ENCODE assay signal across 24 mouse cellular contexts in genomic region chr15:28216358-28216757, GRCm38 (mm10). TPM values are rescaled to one million over a fixed set of nuclear protein-coding genes. Genes with fewer than 3 reads are reported as not detected.
DNase-seq lines count a peak whose midpoint lies in the region; ATAC-seq and TF ChIP-seq lines count a peak whose summit lies in the region.
"Had no signal": no experiment of that assay in that cellular context is flagged by ENCODE, and none has a peak within 500 bp of the region (broad histone marks: within the 10 kb centered on the region; RNA-seq: fewer than 3 reads in every experiment).

No protein-coding gene starts in this region.

- no peaks in the 10 kb centered on the region; the same call in 1 of the 2 replicates for H3K4me1 ChIP-seq in lung, embryonic 14.5 days (ENCODE audit: insufficient read depth)
- H3K4me1 ChIP-seq in lung, postnatal 0 days (ENCODE audit: insufficient read depth, low read depth, low read length), result no peaks in the 10 kb centered on the region
- H3K4me1 ChIP-seq in hindbrain, embryonic 12.5 days, result no peaks in the 10 kb centered on the region; the same call in 1 of the 2 replicates
- 0 out of 2 replicates have a peak, but pooled peaks cover 4% of the 10 kb centered on the region for H3K4me1 ChIP-seq in neural tube, embryonic 15.5 days
- H3K4me1 ChIP-seq in heart, adult 2 months (ENCODE audit: control insufficient read depth, insufficient read depth, low read length), result no peaks in the 10 kb centered on the region
- H3K4me1 ChIP-seq: embryonic facial prominence, embryonic 12.5 days; forebrain, embryonic 13.5 days; limb, embryonic 15.5 days; liver, embryonic 15.5 days had no signal

- intact Hi-C loops in heart, adult 2 months (cut with DNase I), result no loop called here

- POLR2A ChIA-PET in Patski (lab: Charles Lee), result no interaction called here

- CTCF ChIA-PET in Patski (lab: Charles Lee), result interaction anchor here (1.6 kb wide), 1 partner anchor 305 kb away, joined by 3 read pairs; no protein-coding TSS in a partner anchor

- no peak for TF ChIP-seq POLR2A in heart, adult 2 months (IDR thresholded peaks at IDR 0.05; ENCODE audit: insufficient read depth, low read depth, low read length)

- TF ChIP-seq EP300 in lung, postnatal 0 days (IDR thresholded peaks at IDR 0.05), result no peak
- TF ChIP-seq EP300 in heart, adult 2 months (IDR thresholded peaks at IDR 0.05; ENCODE audit: insufficient read depth, low read depth, low read length), result no peak

- in situ Hi-C loops in Patski (cut with MboI; ENCODE audit: low pct_unique_long_range_greater_than_20kb), result no loop called here

- H3K4me3 ChIP-seq in lung, embryonic 14.5 days (ENCODE audit: low read depth, low read length), result no peak overlapping the region
- no peak overlapping the region for H3K4me3 ChIP-seq in lung, postnatal 0 days (ENCODE audit: low read depth, low read length)
- no peak overlapping the region for H3K4me3 ChIP-seq in hindbrain, embryonic 12.5 days
- H3K4me3 ChIP-seq in neural tube, embryonic 15.5 days (replicated peaks), result no peak overlapping the region
- no peak overlapping the region for H3K4me3 ChIP-seq in heart, adult 2 months
- H3K4me3 ChIP-seq: embryonic facial prominence, embryonic 12.5 days; erythroblast, embryonic 14.5 days; forebrain, embryonic 13.5 days; layer of hippocampus, adult 2 months; limb, embryonic 15.5 days; liver, embryonic 15.5 days had no signal

- no peak overlapping the region for H3K9ac ChIP-seq in lung, embryonic 14.5 days
- no peak overlapping the region for H3K9ac ChIP-seq in lung, postnatal 0 days (replicated peaks; ENCODE audit: low read depth)
- no peak overlapping the region for H3K9ac ChIP-seq in hindbrain, embryonic 12.5 days
- H3K9ac ChIP-seq in neural tube, embryonic 15.5 days (replicated peaks), result no peak overlapping the region
- no peak overlapping the region for H3K9ac ChIP-seq in heart, adult 2 months (ENCODE audit: low read depth, low read length)
- H3K9ac ChIP-seq: embryonic facial prominence, embryonic 12.5 days; forebrain, embryonic 13.5 days; limb, embryonic 15.5 days; liver, embryonic 15.5 days had no signal

- H3K9me3 ChIP-seq in lung, embryonic 14.5 days (ENCODE audit: low read depth, low read length), result no peaks in the 10 kb centered on the region
- H3K9me3 ChIP-seq in lung, postnatal 0 days (ENCODE audit: low read length), result no peaks in the 10 kb centered on the region
- H3K9me3 ChIP-seq in hindbrain, embryonic 12.5 days (replicated peaks), result no peaks in the 10 kb centered on the region
- no peaks in the 10 kb centered on the region for H3K9me3 ChIP-seq in neural tube, embryonic 15.5 days (replicated peaks)
- H3K9me3 ChIP-seq: embryonic facial prominence, embryonic 12.5 days; forebrain, embryonic 13.5 days; limb, embryonic 15.5 days; liver, embryonic 15.5 days had no signal

- WGBS in lung, embryonic 14.5 days, result 29% methylated on average over 8 of the region's 8 CpGs
- 31% methylated on average over 8 of the region's 8 CpGs for WGBS in lung, postnatal 0 days
- WGBS in hindbrain, embryonic 12.5 days, result 46% methylated on average over 8 of the region's 8 CpGs
- 25% methylated on average over 8 of the region's 8 CpGs for WGBS in neural tube, embryonic 15.5 days
- WGBS in heart, adult 2 months, result 58% methylated on average over 8 of the region's 8 CpGs

- no peak overlapping the region for H3K27ac ChIP-seq in lung, embryonic 14.5 days (ENCODE audit: low read depth)
- H3K27ac ChIP-seq in lung, postnatal 0 days (ENCODE audit: low read length), result no peak overlapping the region
- peak overlapping the region; percentile 25; the same call in 1 of the 2 replicates for H3K27ac ChIP-seq in hindbrain, embryonic 12.5 days
- H3K27ac ChIP-seq in neural tube, embryonic 15.5 days (replicated peaks), result 0 out of 2 replicates have a peak overlapping the region, but pooled peaks have one; percentile 1
- no peak overlapping the region for H3K27ac ChIP-seq in heart, adult 2 months
- H3K27ac ChIP-seq: embryonic facial prominence, embryonic 12.5 days; forebrain, embryonic 13.5 days; layer of hippocampus, adult 2 months; limb, embryonic 15.5 days; liver, embryonic 15.5 days; stomach, postnatal 0 days had no signal

- no peak overlapping the region for H3K4me2 ChIP-seq in lung, embryonic 14.5 days
- H3K4me2 ChIP-seq in lung, postnatal 0 days (replicated peaks; ENCODE audit: low read depth, low read length), result no peak overlapping the region
- no peak overlapping the region for H3K4me2 ChIP-seq in hindbrain, embryonic 12.5 days (replicated peaks)
- no peak overlapping the region for H3K4me2 ChIP-seq in neural tube, embryonic 15.5 days
- H3K4me2 ChIP-seq: embryonic facial prominence, embryonic 12.5 days; forebrain, embryonic 13.5 days; limb, embryonic 15.5 days; liver, embryonic 15.5 days had no signal

- no peaks in the 10 kb centered on the region for H3K79me2 ChIP-seq in heart, adult 2 months (replicated peaks; ENCODE audit: control insufficient read depth, insufficient read depth, low read length)

- H3K36me3 ChIP-seq in lung, embryonic 14.5 days (ENCODE audit: insufficient read depth), result no peaks in the 10 kb centered on the region
- no peaks in the 10 kb centered on the region for H3K36me3 ChIP-seq in lung, postnatal 0 days (ENCODE audit: insufficient read depth, low read length)
- H3K36me3 ChIP-seq in hindbrain, embryonic 12.5 days, result no peaks in the 10 kb centered on the region
- no peaks in the 10 kb centered on the region for H3K36me3 ChIP-seq in neural tube, embryonic 15.5 days
- H3K36me3 ChIP-seq in heart, adult 2 months (ENCODE audit: control insufficient read depth, insufficient read depth, low read length), result no peaks in the 10 kb centered on the region
- H3K36me3 ChIP-seq: embryonic facial prominence, embryonic 12.5 days; limb, embryonic 15.5 days; liver, embryonic 15.5 days had no signal

- no peak for TF ChIP-seq CTCF in lung, embryonic 14.5 days (IDR thresholded peaks at IDR 0.05; ENCODE audit: low read depth)
- TF ChIP-seq CTCF in lung, postnatal 0 days (IDR thresholded peaks at IDR 0.05), result no peak
- no peak for TF ChIP-seq CTCF in Patski (IDR thresholded peaks at IDR 0.05)
- no peak for TF ChIP-seq CTCF in heart, adult 2 months (IDR thresholded peaks at IDR 0.05)

- DNase-seq in lung, embryonic 14.5 days, result peak; percentile 22
- no peak for DNase-seq in lung, postnatal 0 days (ENCODE audit: low spot score)
- no peak for DNase-seq in Patski (ENCODE audit: low read depth, low spot score)
- no peak for DNase-seq in right cerebral cortex, adult 18-20 months
- DNase-seq in right cerebral cortex, postnatal 25 days, result no peak
- no peak for DNase-seq in heart, adult 2 months
- DNase-seq: adrenal gland, adult 8-10 months; cerebellum, adult 11 months; cerebellum, postnatal 36 days; gastrocnemius, postnatal 10 days; kidney, adult 18-20 months; kidney, postnatal 14 days; lung, postnatal 14 days had no signal

- peak; percentile 35; the same call in 1 of the 2 replicates for ATAC-seq in lung, embryonic 14.5 days (ENCODE audit: insufficient read depth)
- no peak for ATAC-seq in lung, postnatal 0 days
- ATAC-seq in Patski, result peak; percentile 54
- no peak for ATAC-seq in hindbrain, embryonic 12.5 days (ENCODE audit: low FRiP score)
- no peak for ATAC-seq in neural tube, embryonic 15.5 days (ENCODE audit: low FRiP score)
- ATAC-seq: forebrain, embryonic 13.5 days; midbrain, embryonic 16.5 days had no signal

- H3K27me3 ChIP-seq in lung, embryonic 14.5 days (ENCODE audit: insufficient read depth, low read length), result no peaks in the 10 kb centered on the region
- no peaks in the 10 kb centered on the region for H3K27me3 ChIP-seq in lung, postnatal 0 days (replicated peaks; ENCODE audit: insufficient read depth, low read length)
- peaks cover 31% of the 10 kb centered on the region for H3K27me3 ChIP-seq in Patski
- H3K27me3 ChIP-seq in hindbrain, embryonic 12.5 days, result peaks cover 3% of the 10 kb centered on the region
- peaks cover 42% of the 10 kb centered on the region for H3K27me3 ChIP-seq in neural tube, embryonic 15.5 days (replicated peaks)
- no peaks in the 10 kb centered on the region for H3K27me3 ChIP-seq in heart, adult 2 months (ENCODE audit: control insufficient read depth, insufficient read depth, low read length)
- H3K27me3 ChIP-seq: embryonic facial prominence, embryonic 12.5 days; limb, embryonic 15.5 days; liver, embryonic 15.5 days had no signal

RNA-seq across cellular contexts. Expression of gene Dnah5, which starts 12.8 kb away (rescaled TPM):
- 0.01 TPM in 1 of 2 replicates, not detected in the other for polyA plus RNA-seq in lung, embryonic 14.5 days (2014; fragmentation: Nextera tagmentation; extraction: Ambion mirVana)
- 1.1 and 1.4 TPM in 2 replicates for polyA plus RNA-seq in lung, postnatal 0 days (2015; fragmentation: Nextera tagmentation; extraction: Ambion mirVana)
- polyA plus RNA-seq in Patski (2021), result 0.14 TPM
- polyA plus RNA-seq in hindbrain, embryonic 12.5 days (2016; fragmentation: Nextera tagmentation; extraction: Ambion mirVana), result 0.13 and 0.17 TPM in 2 replicates
- polyA plus RNA-seq in neural tube, embryonic 15.5 days (2015; fragmentation: Nextera tagmentation; extraction: Ambion mirVana), result 0.14 and 0.18 TPM in 2 replicates
- under 1 TPM in 1 of 2 experiments, not detected in 1; 0.03 TPM for total RNA-seq in heart, adult 2 months (2021)
- 0.18 TPM in 1 of 2 replicates, not detected in the other for polyA plus RNA-seq in heart, adult 2 months (2012; rRNA removed)
- total RNA-seq: megakaryocyte, adult 5-6 weeks had no signal
- polyA plus RNA-seq: erythroblast, embryonic 14.5 days; liver, embryonic 15.5 days had no signal

Comparison
In these comparisons a context has a peak if more than half of its experiments do, and no peak if none do; other contexts are left out.
1. ATAC-seq: peak in lung, embryonic 14.5 days (single experiment) and Patski (single experiment); none in lung, postnatal 0 days (single experiment), hindbrain, embryonic 12.5 days (single experiment) and neural tube, embryonic 15.5 days (single experiment).
2. H3K27ac ChIP-seq: peak in hindbrain, embryonic 12.5 days (single experiment) and neural tube, embryonic 15.5 days (single experiment); none in lung, embryonic 14.5 days (single experiment), lung, postnatal 0 days (single experiment) and heart, adult 2 months (single experiment).